Mouse (Mus musculus): Measurements from ENCODE around the gene Hc.

GRCm38 (mm10) chr2:34948622-34949021 lies 112.6 kb downstream of the Hc start:
- TF ChIP-seq CTCF (IDR thresholded peaks at IDR 0.05; ENCODE audit: insufficient read depth, low read length) (no peak), POLR2A (IDR thresholded peaks at IDR 0.05; ENCODE audit: borderline replicate concordance, extremely low read depth, low read depth, low read length) (no peak)
